Mouse (Mus musculus) bone marrow macrophage, adult 2 months (primary cell): Measurements from ENCODE around the gene Npas3.

Experiments used
- CTCF ChIP-seq: IDR thresholded peaks from 2 replicates; pipeline ENCODE4 v1.5.1; 2012; ENCODE audit warnings: low read depth, mild to moderate bottlenecking, low read length, moderate library complexity
- POLR2A ChIP-seq: IDR thresholded peaks from 2 replicates; pipeline ENCODE4 v1.6.1; 2012; ENCODE audit warnings: mild to moderate bottlenecking, low read depth, low read length, borderline replicate concordance

- TF ChIP-seq POLR2A (no peak), CTCF (no peak)
Measured at GRCm38 (mm10) chr12:53825251-53825650, 576.8 kb downstream of the Npas3 start.
